14 mouse cellular contexts compared by ENCODE assay signal in genomic region chr6:95469521-95469920, GRCm38 (mm10).
DNase-seq lines count a peak whose midpoint lies in the region; ATAC-seq lines count a peak whose summit lies in the region.
"Had no signal": no experiment of that assay in that cellular context is flagged by ENCODE, and none has a peak within 500 bp of the region (broad histone marks: within the 10 kb centered on the region; RNA-seq: fewer than 3 reads in every experiment).

No protein-coding gene starts in this region.

- ATAC-seq in hindbrain, embryonic 13.5 days (ENCODE audit: low FRiP score): 0 out of 2 replicates have a peak, but pooled peaks have one; percentile 43
- no peak for ATAC-seq in hindbrain, embryonic 11.5 days (ENCODE audit: low FRiP score)
- no peak for ATAC-seq in midbrain, embryonic 12.5 days (ENCODE audit: low FRiP score, low read depth)
- ATAC-seq in midbrain, embryonic 16.5 days: no peak
- ATAC-seq in embryonic facial prominence, embryonic 15.5 days (ENCODE audit: insufficient number of reproducible peaks, low FRiP score, low TSS enrichment, low read depth): no peak

- no peak for DNase-seq in hindbrain, embryonic 11.5 days (ENCODE audit: low spot score)
- peak; percentile 43 for DNase-seq in retina, postnatal 1 day
- DNase-seq in ovary, postnatal 36 days (ENCODE audit: low spot score): no peak
- DNase-seq: adrenal gland, postnatal 14 days; cerebellum, adult 9-10 months; heart, postnatal 14 days; layer of hippocampus, postnatal 36 days had no signal

- H3K4me2 ChIP-seq in hindbrain, embryonic 13.5 days: no peak overlapping the region
- H3K4me2 ChIP-seq in hindbrain, embryonic 11.5 days (replicated peaks; ENCODE audit: low read depth, low read length): no peak overlapping the region
- no peak overlapping the region for H3K4me2 ChIP-seq in midbrain, embryonic 12.5 days (replicated peaks)
- H3K4me2 ChIP-seq in midbrain, embryonic 16.5 days (ENCODE audit: low read length): no peak overlapping the region
- no peak overlapping the region for H3K4me2 ChIP-seq in embryonic facial prominence, embryonic 15.5 days (replicated peaks)
- H3K4me2 ChIP-seq: kidney, embryonic 15.5 days; limb, embryonic 15.5 days had no signal

- no peak overlapping the region for H3K4me3 ChIP-seq in hindbrain, embryonic 13.5 days
- H3K4me3 ChIP-seq in hindbrain, embryonic 11.5 days (ENCODE audit: low read depth, low read length): no peak overlapping the region
- no peak overlapping the region for H3K4me3 ChIP-seq in midbrain, embryonic 12.5 days
- H3K4me3 ChIP-seq in midbrain, embryonic 16.5 days (ENCODE audit: low read depth, low read length): no peak overlapping the region
- no peak overlapping the region for H3K4me3 ChIP-seq in embryonic facial prominence, embryonic 15.5 days (replicated peaks)
- H3K4me3 ChIP-seq: erythroblast, embryonic 14.5 days; kidney, embryonic 15.5 days; limb, embryonic 15.5 days had no signal

- H3K27ac ChIP-seq in hindbrain, embryonic 13.5 days: 0 out of 2 replicates have a peak overlapping the region, but pooled peaks have one; percentile 30
- no peak overlapping the region for H3K27ac ChIP-seq in hindbrain, embryonic 11.5 days (ENCODE audit: low read depth, low read length)
- 0 out of 2 replicates have a peak overlapping the region, but pooled peaks have one; percentile 35 for H3K27ac ChIP-seq in midbrain, embryonic 12.5 days (replicated peaks)
- H3K27ac ChIP-seq in midbrain, embryonic 16.5 days (ENCODE audit: low read length): no peak overlapping the region
- peak overlapping the region; percentile 69 for H3K27ac ChIP-seq in embryonic facial prominence, embryonic 15.5 days (replicated peaks)
- H3K27ac ChIP-seq: kidney, embryonic 15.5 days; limb, embryonic 15.5 days had no signal

- no peaks in the 10 kb centered on the region for H3K27me3 ChIP-seq in hindbrain, embryonic 13.5 days
- H3K27me3 ChIP-seq in hindbrain, embryonic 11.5 days (ENCODE audit: control insufficient read depth, insufficient read depth, low read length): no peaks in the 10 kb centered on the region
- no peaks in the 10 kb centered on the region for H3K27me3 ChIP-seq in midbrain, embryonic 12.5 days
- H3K27me3 ChIP-seq in midbrain, embryonic 16.5 days (ENCODE audit: control insufficient read depth, insufficient read depth, low read depth, low read length): no peaks in the 10 kb centered on the region
- no peaks in the 10 kb centered on the region for H3K27me3 ChIP-seq in embryonic facial prominence, embryonic 15.5 days
- H3K27me3 ChIP-seq: kidney, embryonic 15.5 days; limb, embryonic 15.5 days had no signal

- no peaks in the 10 kb centered on the region for H3K36me3 ChIP-seq in hindbrain, embryonic 13.5 days
- H3K36me3 ChIP-seq in hindbrain, embryonic 11.5 days (ENCODE audit: control insufficient read depth, insufficient read depth, low read length): no peaks in the 10 kb centered on the region
- no peaks in the 10 kb centered on the region for H3K36me3 ChIP-seq in midbrain, embryonic 12.5 days
- H3K36me3 ChIP-seq in midbrain, embryonic 16.5 days (ENCODE audit: control insufficient read depth, insufficient read depth, low read length): no peaks in the 10 kb centered on the region
- H3K36me3 ChIP-seq in embryonic facial prominence, embryonic 15.5 days: no peaks in the 10 kb centered on the region; the same call in 1 of the 2 replicates
- H3K36me3 ChIP-seq: limb, embryonic 15.5 days had no signal

- H3K4me1 ChIP-seq in hindbrain, embryonic 13.5 days (replicated peaks): no peaks in the 10 kb centered on the region
- H3K4me1 ChIP-seq in hindbrain, embryonic 11.5 days (replicated peaks; ENCODE audit: control insufficient read depth, insufficient read depth, low read length): no peaks in the 10 kb centered on the region
- H3K4me1 ChIP-seq in midbrain, embryonic 12.5 days: peaks cover 9% of the 10 kb centered on the region
- no peaks in the 10 kb centered on the region for H3K4me1 ChIP-seq in midbrain, embryonic 16.5 days (ENCODE audit: control insufficient read depth, insufficient read depth, low read length)
- H3K4me1 ChIP-seq in embryonic facial prominence, embryonic 15.5 days: peaks cover 8% of the 10 kb centered on the region; the same call in 1 of the 2 replicates
- H3K4me1 ChIP-seq: kidney, embryonic 15.5 days; limb, embryonic 15.5 days had no signal

- 47% methylated on average over 7 of the region's 7 CpGs for WGBS in hindbrain, embryonic 13.5 days
- 56% methylated on average over 7 of the region's 7 CpGs for WGBS in hindbrain, embryonic 11.5 days
- 54% methylated on average over 7 of the region's 7 CpGs for WGBS in midbrain, embryonic 12.5 days
- 48% methylated on average over 7 of the region's 7 CpGs for WGBS in midbrain, embryonic 16.5 days
- 19% methylated on average over 7 of the region's 7 CpGs for WGBS in embryonic facial prominence, embryonic 15.5 days

- H3K9me3 ChIP-seq in hindbrain, embryonic 13.5 days: no peaks in the 10 kb centered on the region
- no peaks in the 10 kb centered on the region for H3K9me3 ChIP-seq in hindbrain, embryonic 11.5 days (ENCODE audit: control insufficient read depth, low read length)
- no peaks in the 10 kb centered on the region for H3K9me3 ChIP-seq in midbrain, embryonic 12.5 days
- no peaks in the 10 kb centered on the region for H3K9me3 ChIP-seq in midbrain, embryonic 16.5 days (replicated peaks; ENCODE audit: control insufficient read depth, low read length, poor library complexity, severe bottlenecking)
- H3K9me3 ChIP-seq in embryonic facial prominence, embryonic 15.5 days (replicated peaks): no peaks in the 10 kb centered on the region
- H3K9me3 ChIP-seq: kidney, embryonic 15.5 days; limb, embryonic 15.5 days had no signal

- no peak overlapping the region for H3K9ac ChIP-seq in hindbrain, embryonic 13.5 days
- H3K9ac ChIP-seq in hindbrain, embryonic 11.5 days (ENCODE audit: low read depth, low read length): no peak overlapping the region
- H3K9ac ChIP-seq in midbrain, embryonic 12.5 days (replicated peaks): no peak overlapping the region
- H3K9ac ChIP-seq in midbrain, embryonic 16.5 days (ENCODE audit: low read depth, low read length): no peak overlapping the region
- no peak overlapping the region for H3K9ac ChIP-seq in embryonic facial prominence, embryonic 15.5 days
- H3K9ac ChIP-seq: kidney, embryonic 15.5 days; limb, embryonic 15.5 days had no signal

Comparison
In these comparisons a context has a peak if more than half of its experiments do, and no peak if none do; other contexts are left out.
1. H3K27ac ChIP-seq: peak in hindbrain, embryonic 13.5 days (single experiment), midbrain, embryonic 12.5 days (single experiment) and embryonic facial prominence, embryonic 15.5 days (single experiment); none in hindbrain, embryonic 11.5 days (single experiment) and midbrain, embryonic 16.5 days (single experiment).